Mouse (Mus musculus) stomach, embryonic 16.5 days (tissue): ENCODE results near the gene Krt80. TPM values are rescaled to one million over a fixed set of nuclear protein-coding genes. Genes with fewer than 3 reads are reported as not detected.

Experiments
- ATAC-seq: fragments of 200-750 bp; cut with Nextera tagmentation; 2 replicates; pipeline ENCODE4 v1.8.0; 2017; ENCODE audit warnings: moderate number of reproducible peaks, moderate TSS enrichment; ENCODE audit not compliant: insufficient read depth, low FRiP score
- H3K27ac ChIP-seq: fragments of 300-500 bp; sonication (generic); 2 replicates; pipeline ENCODE4 v1.5.1; 2014; ENCODE audit warnings: low read length
- H3K27me3 ChIP-seq: fragments of 300-500 bp; sonication (generic); 2 replicates; pipeline ENCODE4 v1.6.1; 2014; ENCODE audit warnings: low read length, control low read depth, mixed read lengths; ENCODE audit not compliant: control insufficient read depth, insufficient read depth
- H3K36me3 ChIP-seq: fragments of 300-500 bp; sonication (generic); 2 replicates; pipeline ENCODE4 v1.6.1; 2014; ENCODE audit warnings: low read length; ENCODE audit not compliant: control insufficient read depth, insufficient read depth
- H3K4me1 ChIP-seq: fragments of 300-500 bp; sonication (generic); 2 replicates; pipeline ENCODE4 v1.6.1; 2014; ENCODE audit warnings: low read length, control low read depth, mixed read lengths; ENCODE audit not compliant: control insufficient read depth, insufficient read depth
- H3K4me2 ChIP-seq: fragments of 300-500 bp; sonication (generic); 2 replicates; pipeline ENCODE4 v1.6.1; 2014; ENCODE audit warnings: low read depth, low read length, mixed read lengths
- H3K4me3 ChIP-seq: fragments of 300-500 bp; sonication (generic); replicated peaks from 2 replicates; pipeline ENCODE4 v1.5.1; 2014; ENCODE audit warnings: mild to moderate bottlenecking, low read length
- H3K9ac ChIP-seq: fragments of 300-500 bp; sonication (generic); 2 replicates; pipeline ENCODE4 v1.6.1; 2014; ENCODE audit warnings: low read length
- H3K9me3 ChIP-seq: fragments of 300-500 bp; sonication (generic); replicated peaks from 2 replicates; pipeline ENCODE4 v1.6.1; 2016; ENCODE audit warnings: low read length, control low read depth; ENCODE audit not compliant: control insufficient read depth
- WGBS: fragments of 180-500 bp; shearing (Covaris S2); extraction: QIAGEN DNeasy Blood & Tissue Kit; methylation state at CpG from one replicate; pipeline ENCODE4 v1.1.7; 2014; 5-methylcytosine and 5-hydroxymethylcytosine counted together
- polyA plus RNA-seq: library from polyadenylated mRNA; unstranded; fragments of >200 nt; fragmentation: Nextera tagmentation; extraction: Ambion mirVana; gene quantifications from 2 replicates; pipeline ENCODE4 v1.2.1, GENCODE M21; 2015

The Krt80 gene
- polyA plus RNA-seq, 1 experiment from 2014 or later = 37.4 TPM

GRCm38 (mm10) chr15:101382811-101383210 is 12.8 kb upstream of the Krt80 start:
- 83% methylated on average over 11 of the region's 11 CpGs for WGBS
- H3K4me1 ChIP-seq = peaks cover 18% of the 10 kb centered on the region
- H3K9me3 ChIP-seq = no peaks in the 10 kb centered on the region
- no peaks in the 10 kb centered on the region for H3K27me3 ChIP-seq
- no peak overlapping the region for H3K4me3 ChIP-seq
- H3K9ac ChIP-seq = no peak overlapping the region
- H3K4me2 ChIP-seq = no peak overlapping the region
- no peaks in the 10 kb centered on the region for H3K36me3 ChIP-seq
- no peak overlapping the region for H3K27ac ChIP-seq
- ATAC-seq = no peak

- Histone ChIP-seq H3K36me3 (no peaks in the 10 kb centered on the region), H3K4me2 (no peak overlapping the region), H3K4me1 (peaks cover 14% of the 10 kb centered on the region), H3K9me3 (no peaks in the 10 kb centered on the region), H3K9ac (no peak overlapping the region), H3K27ac (peak overlapping the region; percentile 7; the same call in 1 of the 2 replicates), H3K4me3 (no peak overlapping the region), H3K27me3 (no peaks in the 10 kb centered on the region)
- ATAC-seq = no peak
- 36% methylated on average over 9 of the region's 9 CpGs for WGBS
Observed at GRCm38 (mm10) chr15:101381758-101382157, 11.8 kb upstream of the Krt80 start.

- H3K4me3 ChIP-seq = no peak overlapping the region
- H3K9me3 ChIP-seq = no peaks in the 10 kb centered on the region
- no peak overlapping the region for H3K4me2 ChIP-seq
- no peaks in the 10 kb centered on the region for H3K27me3 ChIP-seq
- WGBS = 80% methylated on average over 5 of the region's 5 CpGs
- peaks cover 27% of the 10 kb centered on the region for H3K4me1 ChIP-seq
- no peak overlapping the region for H3K27ac ChIP-seq
- no peaks in the 10 kb centered on the region for H3K36me3 ChIP-seq
- ATAC-seq = no peak
- H3K9ac ChIP-seq = no peak overlapping the region
Observed at GRCm38 (mm10) chr15:101378646-101379045, 8.7 kb upstream of the Krt80 start.

GRCm38 (mm10) chr15:101376776-101377061 is 6.8 kb upstream of the Krt80 start:
- WGBS = 58% methylated on average over 5 of the region's 5 CpGs
- Histone ChIP-seq H3K36me3 (no peaks in the 10 kb centered on the region), H3K27me3 (no peaks in the 10 kb centered on the region), H3K4me2 (no peak overlapping the region), H3K9ac (no peak overlapping the region), H3K9me3 (no peaks in the 10 kb centered on the region), H3K27ac (no peak overlapping the region), H3K4me1 (peaks cover 23% of the 10 kb centered on the region), H3K4me3 (no peak overlapping the region)
- ATAC-seq = no peak

- Histone ChIP-seq H3K27ac (peak overlapping the region; percentile 22; the same call in 1 of the 2 replicates), H3K9ac (no peak overlapping the region), H3K4me3 (no peak overlapping the region), H3K4me2 (no peak overlapping the region), H3K36me3 (no peaks in the 10 kb centered on the region), H3K27me3 (no peaks in the 10 kb centered on the region), H3K9me3 (no peaks in the 10 kb centered on the region), H3K4me1 (peaks cover 23% of the 10 kb centered on the region)
- no peak for ATAC-seq
- 78% methylated on average over 6 of the region's 6 CpGs for WGBS
Observed at GRCm38 (mm10) chr15:101375956-101376775, 6.2 kb upstream of the Krt80 start.

GRCm38 (mm10) chr15:101374879-101375278 is 4.9 kb upstream of the Krt80 start:
- H3K4me1 ChIP-seq = peaks cover 33% of the 10 kb centered on the region
- 48% methylated on average over 4 of the region's 4 CpGs for WGBS
- H3K27ac ChIP-seq = peak overlapping the region; percentile 22; the same call in 1 of the 2 replicates
- no peaks in the 10 kb centered on the region for H3K36me3 ChIP-seq
- no peak for ATAC-seq
- 0 out of 2 replicates have a peak overlapping the region, but pooled peaks have one; percentile 5 for H3K9ac ChIP-seq
- no peaks in the 10 kb centered on the region for H3K9me3 ChIP-seq
- H3K4me3 ChIP-seq = no peak overlapping the region
- no peak overlapping the region for H3K4me2 ChIP-seq
- no peaks in the 10 kb centered on the region for H3K27me3 ChIP-seq

DNA sequence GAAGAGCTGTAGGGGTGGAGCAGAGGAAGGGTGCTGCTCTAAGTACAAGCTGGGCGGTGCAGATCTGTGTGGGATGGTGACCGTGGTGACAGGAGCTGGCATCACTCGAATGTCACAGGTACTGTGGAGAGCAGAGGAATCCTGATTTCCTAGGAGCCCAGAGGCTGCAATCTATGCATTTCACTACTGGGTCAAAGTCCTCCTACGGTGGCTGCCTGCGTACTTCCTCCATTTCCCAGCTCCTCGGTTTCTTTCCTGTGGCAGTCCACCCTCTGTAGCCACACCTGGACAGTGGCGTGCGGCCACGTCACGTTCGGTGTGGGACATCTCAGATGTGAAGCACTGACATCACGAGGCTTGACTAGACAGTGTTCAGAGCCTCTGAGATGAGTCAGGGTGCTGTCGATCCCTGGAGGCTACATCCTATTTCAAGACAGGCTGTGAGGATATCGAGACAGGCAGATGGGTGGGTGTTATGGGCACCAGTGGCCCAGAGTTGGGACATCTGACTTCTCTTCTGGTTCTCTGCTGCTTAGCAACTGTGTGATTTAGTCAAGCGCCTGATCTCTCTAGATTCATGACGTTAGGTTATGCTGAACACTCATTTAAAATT is 3.4 kb upstream of the Krt80 start:
- no peak for ATAC-seq
- no peaks in the 10 kb centered on the region for H3K27me3 ChIP-seq
- no peak overlapping the region for H3K4me3 ChIP-seq
- 76% methylated on average over 16 of the region's 16 CpGs for WGBS
- H3K9me3 ChIP-seq = no peaks in the 10 kb centered on the region
- H3K4me2 ChIP-seq = no peak overlapping the region
- no peaks in the 10 kb centered on the region for H3K36me3 ChIP-seq
- H3K27ac ChIP-seq = peak overlapping the region; percentile 56; the same call in 1 of the 2 replicates
- no peak overlapping the region for H3K9ac ChIP-seq
- peaks cover 45% of the 10 kb centered on the region for H3K4me1 ChIP-seq

DNA sequence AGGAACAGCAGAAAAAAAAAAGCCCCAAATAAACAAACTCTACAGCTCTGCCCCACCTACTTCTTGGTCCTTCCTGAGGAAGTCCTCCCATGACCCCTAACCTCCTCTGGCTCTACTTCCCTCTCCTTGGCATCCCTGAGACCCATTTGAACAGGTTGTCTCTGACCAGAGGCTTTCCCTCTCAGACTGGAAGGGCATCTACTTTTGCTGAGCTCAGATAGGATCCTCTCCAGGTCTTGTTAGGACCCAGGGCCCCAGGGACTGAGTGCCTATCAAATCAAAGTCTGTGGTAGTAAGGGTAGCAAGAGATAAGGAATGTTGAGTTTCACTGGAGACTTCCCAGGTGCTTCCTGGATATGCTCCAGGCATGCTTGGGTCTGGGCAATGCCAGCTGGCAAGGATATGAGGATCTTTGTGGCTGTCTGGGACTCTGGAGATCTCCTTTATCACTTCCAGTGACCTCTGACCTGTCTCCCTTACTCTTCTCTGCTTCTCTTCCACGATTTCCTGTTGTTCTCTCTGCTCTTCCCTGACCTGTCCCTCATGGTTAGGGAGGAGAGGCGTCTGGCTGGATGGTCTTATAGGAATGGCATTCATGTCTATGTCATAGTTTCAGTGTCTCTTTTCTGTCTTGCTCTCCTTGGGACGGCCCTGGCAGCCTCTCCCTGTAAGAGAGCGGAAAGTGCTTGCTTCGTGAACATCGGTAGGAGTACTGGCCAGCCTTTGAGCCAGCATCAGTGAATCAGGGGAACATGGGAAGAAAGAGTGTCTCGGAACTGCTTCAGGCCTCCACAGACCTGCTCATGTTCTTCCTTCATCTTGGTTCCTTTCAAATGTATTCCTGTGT is 2.4 kb upstream of the Krt80 start:
- peak overlapping the region; percentile 56 for H3K27ac ChIP-seq
- no peaks in the 10 kb centered on the region for H3K27me3 ChIP-seq
- ATAC-seq = no peak
- H3K4me1 ChIP-seq = peaks cover 47% of the 10 kb centered on the region
- WGBS = 68% methylated on average over 7 of the region's 7 CpGs
- H3K9me3 ChIP-seq = no peaks in the 10 kb centered on the region
- no peak overlapping the region for H3K4me3 ChIP-seq
- H3K9ac ChIP-seq = no peak overlapping the region
- H3K4me2 ChIP-seq = no peak overlapping the region
- no peaks in the 10 kb centered on the region for H3K36me3 ChIP-seq
